Mouse (Mus musculus) brain, embryonic 14.5 days (tissue): ENCODE data around the gene Arl4a.

Source experiments
- CTCF ChIP-seq: fragments of 200-500 bp; IDR thresholded peaks from 2 replicates; pipeline ENCODE4 v1.5.1; 2012; ENCODE audit warnings: inconsistent platforms, mild to moderate bottlenecking, moderate library complexity, borderline replicate concordance; ENCODE audit not compliant: insufficient read depth, insufficient read length; ENCODE audit errors: extremely low read depth
- POLR2A ChIP-seq: fragments of 200-500 bp; IDR thresholded peaks from 2 replicates; pipeline ENCODE4 v1.6.1; 2012; ENCODE audit warnings: mild to moderate bottlenecking, inconsistent platforms, borderline replicate concordance; ENCODE audit not compliant: poor library complexity, insufficient read depth, insufficient read length, severe bottlenecking; ENCODE audit errors: extremely low read depth

GRCm38 (mm10) chr12:40085731-40086322, 48.0 kb upstream of the Arl4a start:
- TF ChIP-seq CTCF = no peak
- no peak for TF ChIP-seq POLR2A
